Mouse (Mus musculus) mouse embryonic stem cell (cell line): ENCODE results near the gene Ntn3.

Experiments
- in situ Hi-C, 2 experiments: fragments of 300-500 bp; cut with MboI; formaldehyde crosslinking; loops; 1 replicate in 1 of 2; 3 replicates in 1 of 2; pipeline ENCODE4 v1.14.3; 2019 to 2020; ENCODE audit warnings: low sequenced_read_pairs in 2 of 2, low pct_unique_long_range_greater_than_20kb in 1 of 2, mixed read lengths in 1 of 2; ENCODE audit not compliant: unreplicated experiment in 1 of 2

Ntn3 gene

DNA sequence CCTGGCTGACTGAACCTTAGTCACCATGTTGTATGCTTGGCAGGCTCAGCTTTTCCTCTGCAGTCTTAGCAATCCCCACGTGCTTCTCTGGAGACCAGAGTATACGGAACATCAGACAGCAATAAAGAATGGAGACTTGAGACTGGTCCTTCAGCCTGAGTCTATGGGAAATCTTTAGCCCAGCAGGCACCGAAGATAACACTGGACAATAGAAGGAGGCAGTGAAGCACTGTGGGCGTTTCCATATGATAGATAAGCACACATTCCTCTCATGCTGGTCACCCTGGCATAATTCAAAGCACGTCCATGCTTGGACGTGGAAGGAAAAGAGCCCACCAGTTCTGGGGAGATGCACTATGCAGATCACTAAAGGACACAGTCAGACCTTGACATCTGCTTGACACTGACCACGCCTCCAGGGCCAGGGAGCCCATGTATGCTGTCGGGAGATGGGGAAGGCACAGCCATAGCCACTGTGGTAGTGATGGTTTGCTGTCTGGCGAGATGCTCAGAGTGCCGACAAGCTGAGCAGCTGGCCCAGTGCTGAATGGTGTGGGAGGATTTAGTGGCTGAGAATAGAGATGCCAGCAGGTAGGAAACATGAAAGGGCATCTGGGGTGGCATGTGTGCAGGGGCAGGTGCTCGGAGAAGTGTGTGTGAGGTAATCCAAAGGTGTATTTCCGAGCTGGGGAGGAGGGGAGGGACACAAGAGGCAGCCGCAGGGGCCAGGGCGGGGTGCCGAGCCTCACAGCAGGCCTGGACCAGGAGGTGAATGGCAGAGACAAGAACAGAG lies 12.1 kb downstream of the Ntn3 start:
- in situ Hi-C loops = no loop called here

DNA sequence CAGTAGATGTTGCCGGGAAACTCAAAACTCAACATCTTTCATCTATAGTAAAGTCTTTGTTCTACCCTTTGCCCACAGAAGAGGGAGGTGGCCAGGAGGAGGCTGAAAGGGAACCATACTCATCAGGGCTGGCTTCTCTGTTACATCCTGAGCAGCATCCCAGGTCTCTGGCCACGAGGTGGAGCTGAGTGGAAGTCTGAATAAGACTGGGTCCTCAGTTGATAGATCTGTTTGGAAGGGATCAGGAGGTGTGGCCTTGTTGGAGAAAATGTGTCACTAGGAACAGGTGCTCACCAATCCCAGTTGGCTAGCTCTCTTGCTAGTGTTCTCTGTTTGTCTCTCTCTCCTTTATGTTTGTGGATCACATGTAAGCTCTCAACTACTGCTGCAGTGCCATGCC lies 14.0 kb downstream of the Ntn3 start:
- in situ Hi-C loops = no loop called here

DNA sequence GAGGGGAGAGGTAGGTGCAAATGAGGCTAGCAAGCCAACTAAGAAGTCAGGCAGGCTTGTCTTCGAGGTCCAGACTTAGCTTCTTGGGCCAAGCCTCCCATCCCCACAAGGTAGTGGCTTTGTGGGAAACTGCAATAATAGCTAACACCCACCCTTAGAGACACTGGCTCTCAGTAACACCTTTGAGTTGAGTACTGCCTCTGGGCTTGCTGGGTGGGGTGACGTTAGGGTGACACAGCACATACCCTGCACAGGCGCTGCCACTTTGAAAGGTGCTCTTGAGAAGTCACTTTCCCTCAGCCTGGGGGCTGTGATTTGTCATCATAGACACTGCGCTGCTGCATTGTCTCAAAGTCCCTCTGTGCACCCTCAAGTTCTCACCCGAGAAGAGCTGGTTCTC lies 15.6 kb downstream of the Ntn3 start:
- in situ Hi-C loops = no loop called here

DNA sequence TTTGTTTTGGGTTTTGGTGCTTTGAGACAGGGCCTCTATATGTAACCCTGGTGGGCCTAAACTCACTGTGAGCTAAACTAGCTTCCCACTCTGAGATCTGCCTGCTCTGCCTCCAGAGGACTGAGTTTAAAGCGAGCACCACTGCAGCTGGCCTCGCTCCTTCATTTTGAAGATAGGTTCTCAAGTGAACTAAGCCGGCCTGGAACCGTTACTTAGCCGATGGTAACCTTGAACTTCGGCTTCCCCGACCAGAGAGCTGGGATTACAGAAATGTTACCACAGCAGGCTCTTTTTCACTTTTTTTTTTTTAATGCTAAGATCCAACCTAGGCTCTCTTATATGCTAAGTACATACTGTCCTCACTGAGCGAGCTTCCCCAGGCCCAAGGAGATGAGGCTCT lies 16.1 kb downstream of the Ntn3 start:
- in situ Hi-C loops = no loop called here

DNA sequence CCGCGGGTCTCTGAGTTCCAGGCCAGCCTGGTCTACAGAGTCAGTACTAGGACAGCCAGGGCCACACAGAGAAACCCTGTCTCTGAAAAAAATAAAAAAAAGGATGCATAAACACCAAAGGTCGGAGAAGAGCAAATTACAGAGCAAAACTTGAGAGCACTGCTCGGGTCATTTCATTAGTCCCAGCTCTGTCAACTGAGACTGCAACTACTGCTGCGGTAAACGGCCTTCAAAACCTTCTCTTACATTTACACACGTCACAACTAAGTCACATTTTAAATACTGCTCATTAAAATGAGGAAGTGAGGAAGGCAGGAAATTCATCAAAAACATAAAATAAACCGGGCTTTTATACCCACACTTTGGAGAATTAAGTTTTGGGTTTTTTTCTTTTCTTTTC lies 16.5 kb downstream of the Ntn3 start:
- in situ Hi-C loops = no loop called here

DNA sequence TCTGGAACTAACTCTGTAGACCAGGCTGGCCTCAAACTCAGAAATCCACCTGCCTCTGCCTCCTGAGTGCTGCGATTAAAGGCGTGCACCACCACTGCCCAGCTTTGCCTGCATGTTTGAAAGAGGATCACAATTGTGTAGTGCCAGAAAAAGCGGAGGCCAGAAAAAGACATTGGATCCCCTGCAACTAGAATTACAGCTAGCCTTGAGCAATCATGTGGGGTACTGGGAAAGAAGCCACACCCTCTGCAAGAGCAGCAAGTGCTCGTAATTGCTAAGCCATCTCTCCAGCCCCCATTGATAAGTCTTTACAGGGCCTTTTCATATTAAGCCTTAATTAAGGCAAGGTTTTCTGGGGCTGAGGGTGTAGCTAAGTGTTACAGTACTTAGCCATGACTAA lies 17.9 kb downstream of the Ntn3 start:
- in situ Hi-C loops = no loop called here

DNA sequence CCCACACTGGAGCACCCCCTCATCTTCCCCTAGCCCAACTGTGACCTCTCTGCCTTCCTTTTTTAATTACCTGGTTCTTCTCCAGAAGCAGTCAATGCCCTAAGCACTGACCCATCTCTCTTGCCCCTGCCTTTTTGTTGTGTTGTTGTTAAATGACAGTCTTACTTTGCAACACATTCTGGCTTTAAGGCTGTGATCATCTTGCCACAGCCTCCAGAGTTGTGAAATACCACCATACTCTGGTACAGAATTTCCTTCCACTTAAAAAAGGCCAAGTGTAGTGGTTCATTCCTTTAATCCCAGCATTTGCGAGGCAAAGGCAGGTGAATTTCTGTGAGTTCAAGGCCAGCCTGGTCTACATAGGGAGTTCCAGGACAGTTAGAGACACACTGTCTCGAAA lies 18.4 kb downstream of the Ntn3 start:
- in situ Hi-C loops = no loop called here

DNA sequence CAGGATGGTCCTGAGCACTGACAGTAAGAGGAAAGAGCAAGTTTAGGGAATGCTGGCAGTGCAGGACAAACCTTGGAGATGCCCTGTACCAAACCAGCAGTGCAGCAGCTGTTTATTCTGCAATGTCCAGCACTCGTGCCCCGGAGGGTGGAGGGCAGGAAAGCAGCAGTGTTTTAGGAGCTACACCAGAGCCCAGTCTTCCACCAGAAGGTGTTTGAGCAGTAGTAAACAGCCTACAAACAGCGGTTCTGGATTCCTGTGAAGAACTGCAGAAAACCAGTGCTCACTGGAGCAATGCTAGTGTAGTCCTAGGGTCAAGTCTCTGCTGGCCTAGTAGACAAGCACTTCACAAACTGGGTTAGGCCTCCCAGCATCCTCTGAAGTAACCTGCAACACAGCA lies 35.1 kb downstream of the Ntn3 start:
- in situ Hi-C loops = no loop called here

DNA sequence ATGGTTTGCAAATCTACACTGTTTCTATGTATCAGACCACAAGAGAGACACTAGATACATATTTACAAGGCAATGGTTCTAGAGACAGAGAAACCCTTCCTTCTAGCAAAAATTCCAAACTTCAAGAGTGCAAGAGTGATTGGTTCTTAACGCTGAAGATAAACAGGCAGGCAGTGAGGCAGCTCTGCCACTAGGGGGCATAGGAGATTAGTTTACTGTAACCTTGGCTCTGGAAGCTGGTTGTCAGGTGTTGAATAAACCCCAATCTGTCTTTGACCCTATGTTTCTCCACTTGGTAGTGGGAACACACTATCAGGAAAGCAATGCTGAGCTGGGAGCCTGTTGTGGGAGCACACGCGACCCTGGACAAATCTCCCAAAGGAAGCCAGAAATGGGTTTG lies 35.9 kb downstream of the Ntn3 start:
- in situ Hi-C loops = no loop called here

DNA sequence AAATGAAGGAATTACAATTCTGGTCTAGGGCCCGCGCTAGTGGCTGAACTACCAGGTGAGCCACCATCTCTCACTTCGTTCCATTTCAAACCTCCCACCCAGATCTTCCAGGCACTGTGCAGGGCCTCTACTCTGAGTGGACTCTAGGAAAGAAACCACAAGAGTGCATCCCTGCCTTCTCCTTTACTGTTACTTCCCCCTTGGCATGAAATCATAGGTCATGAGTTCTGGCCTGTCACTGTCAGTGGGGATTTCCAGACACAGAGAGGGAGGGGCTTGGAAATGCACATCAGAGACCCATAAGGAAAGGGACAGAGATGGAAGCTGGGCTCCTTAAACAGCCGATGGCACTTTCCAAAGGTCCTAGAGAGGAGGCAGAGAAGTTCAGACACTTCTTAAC lies 37.6 kb downstream of the Ntn3 start:
- in situ Hi-C loops = no loop called here

DNA sequence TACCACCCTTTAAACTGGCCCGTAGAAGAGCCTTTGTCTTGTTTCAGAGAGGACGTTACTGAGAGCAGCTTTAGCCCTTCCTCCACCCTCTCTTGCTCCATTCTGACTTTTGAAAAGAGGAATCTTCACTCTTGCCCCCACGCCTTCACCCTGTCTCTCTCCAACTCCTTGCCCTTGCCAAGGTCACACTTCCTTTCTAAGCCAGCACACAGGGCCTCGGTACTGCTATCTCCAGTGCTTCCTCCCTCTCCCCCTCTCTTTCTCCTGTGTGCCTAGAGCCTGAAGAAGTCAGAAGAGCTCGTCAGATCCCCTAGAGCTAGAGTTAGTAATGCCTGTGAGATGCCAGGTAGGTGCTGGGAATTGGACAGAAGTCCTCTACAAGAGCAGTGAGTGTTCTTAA lies 38.6 kb downstream of the Ntn3 start:
- in situ Hi-C loops = no loop called here

DNA sequence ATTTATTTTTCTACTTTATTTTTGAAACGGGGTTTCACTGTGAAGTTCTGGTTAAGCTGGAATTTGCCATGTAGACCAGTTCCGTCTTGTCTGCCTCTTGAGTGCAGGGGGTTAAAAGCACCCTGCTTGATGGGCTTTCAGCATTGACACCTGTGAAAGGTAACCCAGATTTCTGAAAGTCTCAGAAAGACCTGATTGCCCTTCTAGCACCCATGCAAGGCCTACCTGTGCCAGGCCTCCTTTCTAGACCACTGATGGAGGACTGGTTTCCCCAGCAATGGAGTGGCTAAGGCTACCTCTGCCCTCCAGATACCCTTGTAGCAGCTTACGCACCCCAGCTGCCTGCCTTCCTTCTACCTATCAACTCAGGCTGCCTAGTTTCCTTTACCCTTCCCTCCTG lies 39.2 kb downstream of the Ntn3 start:
- in situ Hi-C loops = no loop called here

DNA sequence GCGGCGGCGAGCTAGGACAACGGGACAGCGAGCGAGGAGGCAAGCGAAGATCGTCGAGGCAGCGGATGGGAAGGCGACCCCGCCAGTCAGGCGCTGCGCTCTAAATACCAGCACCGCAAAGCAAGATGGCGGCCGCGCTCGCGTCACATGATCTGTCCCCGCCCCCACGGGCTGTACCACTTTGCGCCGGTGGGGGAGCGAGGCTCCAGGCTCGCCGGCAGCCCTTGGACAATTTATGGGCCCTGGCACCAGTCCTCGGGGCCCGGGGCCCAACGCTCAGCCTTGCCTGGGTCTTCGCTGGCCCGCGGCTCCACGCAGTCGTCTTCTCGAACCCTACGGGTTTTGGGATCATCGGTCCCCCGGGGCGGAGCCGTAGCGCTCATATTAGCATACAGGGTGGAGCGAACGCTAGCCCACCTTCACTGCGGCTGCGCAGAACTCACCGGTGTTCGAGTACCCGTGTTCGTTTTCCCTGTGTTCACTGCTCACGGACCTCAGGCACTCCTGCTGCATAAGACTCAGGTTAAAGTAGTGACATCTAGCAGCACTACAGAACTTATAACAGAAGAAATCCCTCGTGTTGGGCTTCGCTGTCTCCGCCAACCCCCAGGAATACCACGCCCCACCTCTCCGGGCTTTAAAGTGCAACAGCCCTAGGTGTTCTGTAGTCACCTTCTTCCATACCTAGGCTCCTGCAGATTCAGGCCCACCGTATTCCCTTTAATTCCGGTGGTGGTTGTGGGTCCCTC lies 39.8 kb downstream of the Ntn3 start, which contains the start of gene Atp6v0c:
Atp6v0c (minus strand) TSS at position 386 of the 749 bp plus-strand sequence.
- in situ Hi-C loops = no loop called here

DNA sequence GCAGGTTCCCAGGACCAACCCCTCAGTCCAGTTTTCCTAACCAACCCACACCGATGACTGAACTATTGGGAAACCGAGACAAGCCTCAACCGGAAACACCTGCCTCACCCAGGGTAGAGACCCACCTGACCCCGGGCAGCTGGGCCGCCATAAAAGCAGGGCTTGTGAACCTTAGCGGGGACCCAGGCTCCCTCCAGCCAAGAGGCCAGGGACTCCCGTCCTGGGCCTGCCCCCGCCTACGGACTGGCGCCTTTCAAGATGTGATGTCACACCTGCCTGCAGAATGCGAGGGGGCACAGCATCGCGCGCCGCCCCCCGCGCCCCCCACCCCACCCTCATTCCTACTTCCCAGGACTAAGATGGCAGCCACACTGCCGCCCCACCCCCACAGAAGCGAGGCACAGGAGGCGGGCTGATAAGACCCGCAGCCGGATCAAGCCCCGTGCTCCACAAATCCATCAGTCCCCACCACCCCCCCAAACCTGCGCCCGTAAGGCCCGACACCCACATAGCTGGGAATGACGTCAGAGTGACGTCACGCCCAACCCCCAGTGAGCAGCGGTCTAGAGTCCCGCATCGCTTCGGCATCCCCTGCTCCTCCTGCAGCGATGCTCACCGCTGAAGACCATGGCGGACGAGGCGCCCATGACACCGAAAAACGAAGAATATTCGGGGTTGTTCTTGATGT lies 40.6 kb downstream of the Ntn3 start:
- in situ Hi-C loops = no loop called here

DNA sequence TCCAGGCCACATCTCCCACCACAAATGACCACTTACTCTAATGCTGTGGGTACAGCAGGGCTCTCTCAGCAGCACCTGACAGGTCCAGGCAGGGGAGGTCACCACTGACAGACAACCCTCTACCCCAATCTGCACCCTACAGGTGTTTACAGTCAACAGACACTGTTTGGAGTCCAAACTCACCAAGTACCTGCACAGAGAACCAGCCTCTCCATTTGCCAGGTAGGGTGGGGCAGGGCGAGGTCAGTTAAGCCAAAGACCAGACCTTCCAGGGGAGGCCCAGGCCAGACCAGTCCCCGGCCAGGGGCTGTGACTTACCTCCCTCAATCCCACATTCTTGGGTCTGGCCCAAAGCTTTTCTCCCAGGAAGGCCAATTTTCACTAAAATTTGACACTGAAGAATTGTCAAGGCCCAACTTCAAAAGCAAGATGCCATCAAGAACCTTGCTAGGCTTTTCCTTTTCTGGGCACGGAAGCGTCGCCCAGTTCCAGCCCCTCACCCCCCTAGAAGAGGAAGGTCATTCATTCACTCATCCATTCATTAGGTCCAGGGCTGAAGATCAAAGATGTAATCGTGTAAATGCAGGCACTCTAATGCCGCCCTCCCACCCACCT lies 41.3 kb downstream of the Ntn3 start:
- in situ Hi-C loops = no loop called here

DNA sequence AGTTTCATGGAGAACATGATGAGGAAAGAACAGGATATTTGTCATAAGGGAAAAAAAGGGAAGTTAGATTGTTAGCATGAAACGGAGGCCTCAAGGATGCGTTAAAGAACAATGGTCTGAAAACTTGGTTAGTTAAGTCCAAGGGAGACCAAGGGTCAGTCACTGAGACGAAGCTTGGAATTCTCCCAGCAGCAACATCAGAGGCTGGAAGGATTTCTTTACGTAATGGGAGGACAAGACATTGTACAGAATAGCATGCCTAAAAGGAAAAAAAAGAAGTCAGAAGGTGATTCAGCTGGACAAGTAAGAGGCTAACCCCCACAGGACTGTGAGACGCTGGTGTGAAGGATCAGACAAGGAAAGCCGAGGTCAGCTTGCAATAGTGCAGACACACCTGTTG lies 42.2 kb downstream of the Ntn3 start:
- in situ Hi-C loops = no loop called here

DNA sequence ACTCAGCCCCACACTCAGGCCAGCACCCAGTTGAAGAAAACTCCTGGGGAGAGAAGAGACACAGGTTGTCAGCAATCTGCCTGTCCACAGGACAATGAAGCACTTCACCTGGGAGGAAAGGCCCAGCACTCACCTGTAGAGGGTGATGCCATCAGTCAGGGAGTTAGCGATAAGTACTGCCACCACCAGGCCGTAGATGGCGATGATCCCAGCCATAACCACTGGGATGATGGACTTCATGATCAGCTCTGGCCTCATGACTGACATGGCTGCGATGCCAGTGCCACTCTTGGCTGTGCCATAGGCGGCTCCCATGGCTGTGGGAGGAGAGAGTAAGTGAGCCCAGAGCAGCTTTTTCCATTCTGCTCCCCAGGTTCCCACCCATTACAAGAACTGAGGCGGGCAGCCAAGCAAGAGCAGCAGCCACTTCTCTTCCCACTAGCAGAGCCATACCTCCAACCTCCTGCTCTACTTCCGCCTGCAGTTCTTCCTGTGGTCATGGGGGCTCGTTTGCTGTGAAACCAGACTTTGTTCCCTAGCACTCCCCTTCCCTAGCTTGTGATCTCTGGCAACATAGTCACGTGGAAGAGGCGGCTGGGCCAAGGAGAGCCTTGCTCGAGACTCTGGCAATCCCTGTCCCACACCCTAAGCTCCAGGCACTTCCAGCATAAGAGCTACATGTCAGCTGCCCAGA lies 44.6 kb downstream of the Ntn3 start:
- in situ Hi-C loops = no loop called here

DNA sequence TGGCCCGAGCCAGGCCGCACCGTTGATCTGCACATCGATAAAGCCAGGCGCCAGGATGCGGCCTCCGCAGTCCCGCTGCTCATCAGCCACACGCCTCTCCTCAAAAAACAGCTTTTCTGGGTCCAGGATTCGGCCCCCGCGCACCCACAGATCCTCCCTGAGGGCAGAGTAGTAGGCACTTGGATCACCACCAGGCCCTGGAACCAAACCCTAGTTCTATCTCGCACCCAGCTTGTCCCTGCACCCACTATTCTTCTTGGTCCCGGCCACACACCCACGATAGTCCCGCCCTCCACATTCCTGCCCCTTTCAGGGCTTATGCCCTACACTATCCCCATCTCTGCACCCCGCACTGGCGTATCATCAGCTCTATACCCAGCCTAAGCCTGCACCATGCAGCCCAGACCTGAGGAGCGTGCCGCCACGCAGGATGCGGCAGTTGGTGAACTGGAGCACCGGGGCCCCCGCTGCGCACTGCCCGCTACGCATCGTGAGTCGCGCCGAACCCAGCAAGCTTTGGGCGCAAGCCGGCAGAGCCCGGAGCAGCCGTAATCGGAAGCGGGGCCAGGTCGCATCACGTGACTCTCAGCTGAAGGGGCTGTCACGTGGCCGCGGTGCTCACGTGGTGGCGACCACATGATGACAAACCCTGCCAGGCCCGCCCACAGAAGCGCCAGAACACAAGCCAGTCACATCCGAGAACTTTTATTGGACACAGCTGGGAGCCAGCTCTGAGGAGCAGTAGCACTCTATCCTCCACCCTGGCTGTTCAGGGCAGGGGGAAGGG lies 46.0 kb downstream of the Ntn3 start, which contains the start of gene Amdhd2:
Amdhd2 (minus strand) TSS at position 591 of the 787 bp plus-strand sequence.
- in situ Hi-C loops = no loop called here
